Mouse (Mus musculus): ENCODE measurements around the gene Abcf2.

Abcf2 gene

DNA sequence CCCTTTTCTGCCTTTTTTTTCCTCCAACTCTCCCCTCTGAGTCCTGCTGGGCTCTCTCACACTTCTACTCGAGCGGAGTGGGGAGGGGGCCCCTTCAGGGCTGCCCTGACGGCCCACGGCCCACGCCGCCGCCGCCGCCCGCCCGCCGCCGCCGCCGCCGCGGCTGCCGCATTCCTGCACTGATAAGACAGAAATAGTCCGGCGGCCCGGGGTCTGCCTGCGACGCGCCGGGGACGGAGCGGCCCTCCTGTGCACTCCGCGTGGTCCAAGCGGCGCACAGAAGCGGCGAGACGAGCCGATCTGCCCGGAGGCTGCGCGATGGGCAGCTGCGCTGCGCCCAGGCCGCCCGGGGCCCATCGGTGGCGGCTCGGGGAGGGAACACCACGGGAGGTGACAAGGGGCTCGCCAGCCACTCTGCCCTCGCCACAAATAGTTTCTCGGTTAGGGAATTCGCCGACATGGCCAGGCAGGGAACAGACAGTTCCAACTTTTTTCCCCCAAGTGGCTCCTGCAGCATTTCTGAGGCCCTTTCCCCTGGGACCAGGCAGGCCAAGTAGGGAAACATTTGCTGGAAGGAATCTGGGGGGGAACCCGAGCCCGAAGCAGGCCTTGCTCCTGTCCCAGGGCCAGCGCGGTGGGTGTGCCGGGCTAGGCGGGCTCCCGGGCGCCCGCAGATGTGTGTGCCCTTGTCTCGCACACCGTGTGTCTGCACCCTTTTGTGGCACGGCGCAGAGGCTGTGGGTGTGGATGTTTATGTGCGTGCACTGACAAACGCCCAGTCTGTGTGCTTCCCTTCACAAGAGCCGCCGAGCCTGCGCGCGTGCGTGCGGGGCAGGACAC, 24.9 kb upstream of the Abcf2 start:
- peak; percentile 55 for DNase-seq

- DNase-seq, result peak; percentile 56
Observed at GRCm38 (mm10) chr5:24601071-24601835, 24.0 kb upstream of the Abcf2 start.

DNA sequence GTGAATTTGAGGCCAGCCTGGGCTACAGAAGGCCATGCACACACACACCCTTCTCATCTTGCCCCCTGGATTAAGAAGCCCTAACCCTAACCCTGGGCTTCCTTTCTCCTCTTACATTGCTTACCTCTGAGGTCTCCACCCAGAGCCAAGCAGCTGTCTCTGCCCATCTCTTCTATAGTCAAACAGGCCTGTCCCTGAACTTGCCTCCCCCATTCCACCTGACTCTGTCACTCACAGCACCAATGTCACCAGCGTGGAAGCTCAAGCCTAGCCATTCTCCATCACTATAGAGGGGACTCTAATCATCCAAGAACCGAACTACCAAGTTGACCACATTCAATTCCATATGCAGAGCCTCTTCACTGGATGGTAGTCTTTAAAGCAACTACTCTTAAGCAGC, 23.0 kb upstream of the Abcf2 start:
- DNase-seq, result no peak

- DNase-seq, result peak; percentile 42
Observed at GRCm38 (mm10) chr5:24599137-24599536, 21.9 kb upstream of the Abcf2 start.

- peak; percentile 66 for DNase-seq
Observed at GRCm38 (mm10) chr5:24598570-24599006, 21.3 kb upstream of the Abcf2 start.

GRCm38 (mm10) chr5:24597901-24598569, 20.8 kb upstream of the Abcf2 start:
- DNase-seq, result peak; percentile 66

DNA sequence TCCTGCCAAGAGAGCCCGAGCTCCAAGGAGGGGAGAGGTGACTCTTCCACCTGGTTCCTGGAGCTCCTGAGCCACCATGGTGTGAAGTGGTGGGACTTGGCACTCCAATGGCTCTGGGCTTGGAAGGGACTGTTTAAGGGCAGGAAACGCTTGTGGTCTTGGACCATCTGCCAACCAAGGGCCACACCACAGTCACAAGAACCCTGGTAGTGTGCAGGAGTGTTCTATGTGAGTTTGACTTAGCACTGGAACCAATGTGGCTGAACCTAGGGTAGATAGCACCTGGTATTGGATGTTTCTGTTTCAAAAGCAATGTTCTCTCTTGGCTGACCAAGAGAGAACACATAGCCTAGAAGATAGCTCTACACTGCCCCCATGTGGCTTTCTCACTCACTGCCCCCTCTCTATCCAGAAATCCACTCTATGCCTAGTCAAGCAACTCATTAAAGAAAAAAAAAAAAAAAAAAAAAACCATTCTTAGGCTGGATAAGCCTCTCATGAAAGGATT, 20.0 kb upstream of the Abcf2 start:
- DNase-seq, result peak; percentile 75

- peak; percentile 59 for DNase-seq
Observed at GRCm38 (mm10) chr5:24596519-24597171, 19.4 kb upstream of the Abcf2 start.

DNA sequence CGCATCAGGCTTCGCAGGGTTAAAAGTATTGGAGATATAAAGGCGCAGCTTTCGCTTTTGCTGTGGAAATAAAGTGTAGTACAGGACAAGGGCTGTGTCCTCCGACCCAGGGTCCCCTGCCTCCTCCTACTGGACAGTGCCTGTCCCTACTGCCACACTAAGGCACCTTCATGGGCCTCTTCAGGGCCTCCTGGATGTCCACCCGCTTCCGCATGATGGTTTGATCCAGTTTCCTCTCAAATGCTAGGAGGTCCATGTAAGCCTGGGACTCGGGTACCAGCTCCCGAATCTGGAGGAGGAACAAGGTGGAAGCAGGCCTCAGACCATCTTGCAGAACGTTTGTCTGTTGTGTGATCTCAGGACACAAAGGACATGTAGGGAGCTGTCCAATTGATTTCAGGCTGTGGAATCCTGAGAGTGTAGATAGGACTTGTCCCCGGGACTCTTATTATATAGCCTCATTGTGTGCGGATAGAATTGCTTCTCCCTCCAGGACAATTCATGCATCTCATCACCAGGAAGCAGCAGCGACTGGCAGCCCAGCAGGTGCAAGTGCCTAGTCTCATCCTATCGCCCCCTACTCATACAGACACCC, 18.6 kb upstream of the Abcf2 start:
- DNase-seq, result peak; percentile 20

DNA sequence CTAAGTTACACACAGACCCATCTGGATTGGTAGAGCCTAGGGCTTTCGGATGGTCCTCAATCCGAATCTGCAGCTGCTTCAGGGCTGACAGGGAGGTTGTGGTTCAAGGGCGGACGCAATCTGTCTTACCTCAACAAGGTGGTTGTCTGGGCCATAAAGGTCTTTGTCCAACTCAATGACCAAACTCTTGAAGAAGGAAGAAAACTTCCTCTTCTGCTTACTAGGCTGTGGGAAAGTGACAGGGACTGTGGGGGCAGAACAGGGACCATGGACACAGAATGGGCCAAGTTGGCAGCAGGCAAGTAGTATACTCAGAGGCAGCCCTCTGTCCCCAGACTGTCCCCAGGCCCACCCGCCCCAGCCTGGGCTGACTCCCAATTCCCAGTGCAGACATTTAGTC, 18.0 kb upstream of the Abcf2 start:
- DNase-seq, result peak; percentile 8

GRCm38 (mm10) chr5:24594346-24594745, 17.1 kb upstream of the Abcf2 start:
- peak; percentile 6 for DNase-seq

- peak; percentile 29 for DNase-seq
Observed at GRCm38 (mm10) chr5:24593928-24594327, 16.7 kb upstream of the Abcf2 start.

DNA sequence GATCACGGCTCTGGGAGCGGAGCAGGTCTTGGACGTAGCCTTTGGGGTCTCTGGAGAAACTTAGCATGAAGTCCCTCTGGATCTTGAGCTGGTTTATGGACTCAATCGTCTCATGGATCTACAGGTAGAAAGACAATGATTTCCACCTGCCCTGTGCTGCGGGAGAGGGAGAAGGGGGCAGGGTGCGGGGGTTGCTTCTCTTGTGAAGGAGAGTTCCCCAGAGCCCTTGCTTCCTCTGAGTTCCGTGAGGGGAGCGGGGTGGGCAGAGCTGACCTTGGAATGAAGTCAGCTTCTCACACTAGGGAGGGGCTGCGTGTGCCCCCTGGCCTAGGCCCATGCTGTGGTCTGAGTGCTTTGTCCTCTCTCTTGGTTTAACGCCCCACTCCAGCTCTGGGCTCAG, 16.0 kb upstream of the Abcf2 start:
- DNase-seq, result peak; percentile 21

GRCm38 (mm10) chr5:24592471-24593160, 15.3 kb upstream of the Abcf2 start:
- DNase-seq, result peak; percentile 21

DNA sequence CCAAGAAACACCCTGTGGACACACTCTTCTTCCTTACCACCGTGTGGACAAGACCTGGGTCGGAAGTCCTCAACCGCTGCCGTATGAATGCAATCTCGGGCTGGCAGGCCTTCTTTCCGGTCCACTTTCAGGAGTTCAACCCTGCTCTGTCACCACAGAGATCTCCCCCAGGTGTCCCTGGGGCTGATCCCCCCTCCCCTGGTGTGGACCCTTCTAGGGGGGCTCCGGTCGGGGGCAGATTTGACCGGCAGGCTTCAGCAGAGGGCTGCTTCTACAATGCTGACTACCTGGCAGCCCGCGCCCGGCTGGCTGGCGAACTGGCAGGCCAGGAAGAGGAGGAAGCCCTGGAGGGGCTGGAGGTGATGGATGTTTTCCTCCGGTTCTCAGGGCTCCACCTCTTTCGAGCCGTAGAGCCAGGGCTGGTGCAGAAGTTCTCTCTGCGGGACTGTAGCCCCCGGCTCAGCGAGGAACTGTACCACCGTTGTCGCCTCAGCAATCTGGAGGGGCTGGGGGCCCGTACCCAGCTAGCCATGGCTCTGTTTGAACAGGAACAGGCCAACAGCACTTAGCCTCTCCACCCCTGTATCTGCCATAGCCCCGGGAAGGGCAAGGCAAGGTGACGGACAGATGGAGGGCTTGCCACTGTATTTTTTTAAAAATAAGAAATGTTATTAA, 14.7 kb upstream of the Abcf2 start:
- peak; percentile 5 for DNase-seq

DNA sequence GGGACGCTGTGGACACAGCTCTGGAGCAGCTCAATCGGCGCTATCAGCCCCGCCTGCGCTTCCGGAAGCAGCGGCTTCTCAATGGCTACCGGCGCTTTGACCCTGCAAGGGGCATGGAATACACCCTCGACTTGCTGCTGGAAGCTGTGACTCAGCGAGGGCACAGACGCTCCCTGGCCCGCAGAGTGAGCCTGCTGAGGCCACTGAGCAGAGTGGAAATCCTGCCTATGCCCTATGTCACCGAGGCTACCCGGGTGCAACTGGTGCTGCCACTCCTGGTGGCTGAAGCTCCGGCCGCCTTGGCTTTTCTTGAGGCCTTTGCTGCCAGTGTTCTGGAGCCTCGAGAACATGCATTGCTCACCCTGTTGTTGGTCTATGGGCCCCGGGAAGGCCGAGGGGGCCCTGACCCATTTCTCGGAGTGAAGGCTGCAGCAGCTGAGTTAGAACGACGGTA, 14.0 kb upstream of the Abcf2 start:
- no peak for DNase-seq

DNA sequence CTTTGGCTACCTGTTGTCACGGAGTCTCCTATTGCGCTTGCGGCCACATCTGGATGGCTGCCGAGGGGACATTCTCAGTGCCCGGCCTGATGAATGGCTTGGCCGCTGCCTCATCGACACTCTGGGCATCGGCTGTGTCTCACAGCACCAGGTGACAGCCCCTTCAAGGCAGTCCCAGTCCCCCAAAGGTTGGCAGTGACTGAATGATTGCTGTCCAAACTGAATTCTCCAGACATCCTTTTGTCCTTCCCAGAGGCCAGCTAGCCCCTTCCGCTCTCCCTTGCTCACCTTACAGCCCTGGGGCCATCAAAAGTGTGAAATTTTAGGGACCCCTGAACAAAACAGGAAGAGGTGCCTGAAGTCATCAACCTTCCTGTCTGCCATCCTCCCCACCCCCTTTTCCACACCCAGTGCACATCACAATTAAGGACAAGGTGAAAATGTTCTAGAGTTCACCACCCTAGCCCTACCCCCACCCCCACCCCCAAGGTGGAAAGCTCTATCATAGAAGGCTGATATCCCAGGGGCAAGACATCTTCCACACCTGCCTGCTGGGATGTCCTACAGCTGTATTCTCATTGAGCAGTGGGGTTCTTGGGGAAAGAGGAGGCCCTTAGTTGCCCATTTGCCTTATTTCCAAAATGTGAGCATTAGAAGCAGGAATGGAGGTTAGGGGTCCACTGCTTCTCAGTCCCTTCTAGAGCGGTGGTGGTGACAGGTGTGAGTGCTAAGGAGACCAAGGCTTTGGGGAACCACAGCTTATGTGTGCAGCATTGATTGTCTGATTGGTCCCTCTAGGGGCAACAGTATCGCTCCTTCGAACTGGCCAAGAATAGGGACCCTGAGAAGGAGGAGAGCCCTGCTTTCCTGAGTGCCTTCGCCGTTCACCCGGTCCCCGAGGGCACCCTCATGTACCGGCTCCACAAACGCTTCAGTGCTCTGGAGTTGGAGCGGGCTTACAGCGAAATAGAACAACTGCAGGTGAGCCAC, 12.5 kb upstream of the Abcf2 start:
- no peak for DNase-seq

DNA sequence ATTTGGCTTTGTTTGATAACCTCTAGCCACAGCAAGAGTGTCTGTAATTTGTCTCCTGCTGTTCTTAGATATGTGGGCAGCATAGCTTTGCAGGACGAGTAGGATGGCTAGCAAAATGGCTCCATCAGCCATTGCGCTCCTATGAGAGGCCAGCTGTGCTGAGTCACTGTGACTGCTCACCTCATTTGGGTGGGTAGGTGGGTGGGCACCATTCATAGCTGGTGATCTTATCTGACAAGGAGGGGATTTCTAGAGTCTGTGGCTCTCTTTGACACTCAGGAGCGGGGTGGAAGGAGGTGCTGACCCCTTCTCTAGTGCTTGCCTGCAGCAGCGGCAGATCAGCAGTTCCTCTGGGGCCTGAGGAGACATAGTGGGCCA, 9.9 kb upstream of the Abcf2 start:
- no peak for DNase-seq

DNA sequence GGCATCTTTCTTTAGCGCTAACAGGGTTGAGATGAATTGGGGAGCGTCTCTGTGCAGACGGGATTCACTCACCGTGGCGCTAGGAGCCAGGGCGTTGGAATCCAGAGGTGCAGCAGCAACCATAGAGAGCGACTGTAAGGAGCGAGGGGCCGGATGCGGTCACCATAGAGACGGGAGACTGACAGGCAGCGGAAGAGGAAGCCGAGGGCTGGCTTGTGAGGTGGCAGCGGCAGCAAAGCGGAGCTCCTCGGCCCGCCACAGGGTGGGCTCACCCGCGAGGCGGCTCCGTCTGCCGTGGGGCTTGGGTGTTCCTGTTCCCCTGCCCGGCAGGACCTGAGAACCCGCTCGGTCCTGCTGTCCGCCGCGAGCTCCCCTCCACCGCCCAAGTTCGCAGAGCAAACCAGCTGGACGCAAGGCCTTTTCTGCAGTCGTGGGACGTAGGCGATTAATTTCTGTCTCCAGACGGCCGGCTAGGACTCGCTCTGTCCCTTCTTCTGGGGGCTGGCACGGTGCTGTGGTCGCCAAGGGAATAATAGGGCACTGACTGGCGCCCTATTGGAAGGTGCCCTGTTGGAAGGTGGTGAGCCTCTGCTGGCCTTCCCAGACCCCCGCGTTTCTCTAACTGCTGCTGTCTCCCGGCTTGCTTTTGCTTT, 9.4 kb upstream of the Abcf2 start, which contains the start of gene Chpf2:
Gene Chpf2 (plus strand): TSS at position 195 of the 653 bp plus-strand sequence.
- peak; percentile 74 for DNase-seq
